Mouse (Mus musculus) liver, adult 2 months (tissue): ENCODE measurements around the gene Gm21560.
"Not testable (repeated sequence)": the region's sequence is repeated elsewhere in the genome, so short reads cannot be mapped to it uniquely, and the experiment has no call there.

Experiments
- CTCF ChIP-seq: fragments of 200-500 bp; IDR thresholded peaks from 2 replicates; pipeline ENCODE4 v1.5.1; 2011; ENCODE audit warnings: low read depth, low read length, control low read depth
- POLR2A ChIP-seq: fragments of 200-500 bp; IDR thresholded peaks from 2 replicates; pipeline ENCODE4 v1.6.1; 2011; ENCODE audit warnings: low read length, control low read depth; ENCODE audit not compliant: insufficient read depth; ENCODE audit errors: extremely low read depth

GRCm38 (mm10) chr14:6161085-6161484, 58.0 kb downstream of the Gm21560 start:
- TF ChIP-seq CTCF, POLR2A: not testable (repeated sequence)
